Mouse (Mus musculus) embryo, embryonic 11.5 days (tissue): Measurements from ENCODE around the gene Gmnn.
"Not testable (repeated sequence)": the region's sequence is repeated elsewhere in the genome, so short reads cannot be mapped to it uniquely, and the experiment has no call there.

ENCODE experiments used
- DNase-seq: peaks from one replicate; pipeline ENCODE4 v3.0.0-alpha.2; 2012; ENCODE audit warnings: low read depth, low spot score

Gene Gmnn

DNA sequence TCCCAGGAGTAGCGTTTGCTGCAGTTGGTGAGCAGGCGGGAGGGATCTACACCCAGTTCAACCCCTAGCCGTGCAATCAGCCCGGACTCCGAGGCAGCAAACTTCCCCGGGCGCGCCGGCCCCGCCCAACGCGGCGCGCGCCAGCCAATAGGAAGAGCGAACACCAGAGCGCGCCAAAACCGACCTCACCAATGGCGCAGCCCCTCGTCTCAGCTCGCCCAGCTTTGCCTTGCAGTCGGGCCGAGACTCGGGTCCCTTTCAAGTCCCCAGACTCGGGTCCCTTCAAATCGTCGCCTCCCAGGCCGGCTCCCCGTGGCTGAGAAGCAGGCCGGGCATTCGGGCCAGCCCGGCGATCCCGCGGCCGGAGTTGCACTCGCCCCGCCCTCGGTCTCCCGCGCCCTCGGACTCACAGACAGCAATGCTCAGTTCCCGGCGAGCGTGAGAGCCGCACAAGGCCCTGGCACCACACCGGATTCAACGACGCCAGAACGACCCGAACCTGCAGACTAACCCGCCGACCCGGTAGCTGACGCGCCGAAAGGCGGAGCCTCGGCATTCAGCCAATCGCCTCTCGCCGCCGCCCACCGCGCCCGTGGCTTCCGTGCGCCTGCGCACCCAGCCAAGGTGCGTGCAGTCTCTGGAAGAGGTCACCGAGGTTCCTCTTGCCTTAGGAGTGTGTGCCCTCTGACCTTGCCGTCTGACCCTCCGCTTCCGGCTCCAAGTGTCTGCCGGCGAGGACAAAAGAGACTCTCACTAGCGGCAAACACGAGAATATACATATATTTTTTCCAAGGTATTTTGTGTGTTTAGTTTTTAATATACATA is at the start of gene Gmnn:
TSS of gene Gmnn (minus strand) at position 521 of the 825 bp plus-strand sequence.
- DNase-seq = peak; percentile 82

DNA sequence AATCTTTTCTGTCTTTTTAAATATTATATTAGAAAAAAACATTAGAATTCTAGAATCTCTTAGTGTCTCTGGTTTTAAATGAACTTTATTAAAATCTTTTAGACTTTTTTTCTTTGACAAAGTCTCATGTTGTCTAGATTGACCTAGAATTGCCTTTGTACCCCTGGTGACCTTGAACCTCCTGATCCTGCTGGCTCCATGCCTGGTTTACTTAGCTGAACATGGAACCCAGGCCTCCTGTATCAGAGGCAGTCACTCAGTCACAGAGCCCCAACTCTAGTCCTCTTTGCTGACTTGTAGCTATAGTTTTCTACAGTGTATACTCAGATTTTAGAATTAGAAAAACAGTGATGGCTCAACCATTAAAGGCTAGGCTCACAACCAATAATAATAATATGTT is 44.4 kb upstream of the Gmnn start:
- DNase-seq = no peak

DNA sequence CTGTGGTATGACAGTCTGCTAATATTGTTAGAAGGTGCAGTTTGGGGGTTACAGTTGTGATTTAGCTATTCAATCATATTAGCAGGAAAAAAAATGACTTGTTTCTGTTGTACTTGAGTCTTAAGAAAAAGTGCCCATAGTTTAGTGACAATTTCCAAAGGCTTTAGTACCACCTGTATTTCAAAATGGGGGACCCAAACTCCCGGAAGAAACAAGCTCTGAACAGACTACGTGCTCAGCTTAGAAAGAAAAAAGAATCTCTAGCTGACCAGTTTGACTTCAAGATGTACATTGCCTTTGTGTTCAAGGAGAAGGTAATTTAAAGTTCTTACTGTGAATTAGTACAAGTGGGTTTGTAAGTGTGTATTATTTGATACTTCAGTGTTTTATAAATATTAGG is 41.5 kb upstream of the Gmnn start:
- DNase-seq = no peak

DNA sequence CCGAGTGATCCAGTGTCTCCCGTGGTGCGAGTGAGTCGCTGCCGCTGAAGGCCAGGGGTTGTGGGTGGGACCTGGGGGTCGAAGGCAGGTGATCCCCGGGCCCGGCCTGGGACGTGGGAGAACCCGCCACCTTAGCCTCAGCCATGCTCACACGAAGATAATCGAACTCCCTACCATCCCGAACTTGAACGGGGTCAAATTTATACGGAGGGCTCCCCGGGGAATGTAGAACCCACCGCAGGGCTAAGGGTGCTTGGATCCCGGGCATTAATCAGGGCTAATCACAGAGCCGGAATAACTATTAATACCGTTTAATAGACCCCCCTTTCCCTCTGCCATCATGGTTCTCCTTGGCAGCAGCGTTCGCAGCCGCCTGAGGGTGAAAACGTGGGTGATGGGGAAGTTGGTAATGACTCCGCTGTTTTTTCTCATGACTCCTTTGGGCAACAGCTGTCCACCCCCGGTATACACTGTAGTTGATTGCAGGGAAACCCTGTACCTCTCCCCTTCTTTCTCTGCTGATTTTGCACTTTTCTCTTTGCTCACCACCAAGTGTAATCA is 40.5 kb upstream of the Gmnn start:
- no peak for DNase-seq

DNA sequence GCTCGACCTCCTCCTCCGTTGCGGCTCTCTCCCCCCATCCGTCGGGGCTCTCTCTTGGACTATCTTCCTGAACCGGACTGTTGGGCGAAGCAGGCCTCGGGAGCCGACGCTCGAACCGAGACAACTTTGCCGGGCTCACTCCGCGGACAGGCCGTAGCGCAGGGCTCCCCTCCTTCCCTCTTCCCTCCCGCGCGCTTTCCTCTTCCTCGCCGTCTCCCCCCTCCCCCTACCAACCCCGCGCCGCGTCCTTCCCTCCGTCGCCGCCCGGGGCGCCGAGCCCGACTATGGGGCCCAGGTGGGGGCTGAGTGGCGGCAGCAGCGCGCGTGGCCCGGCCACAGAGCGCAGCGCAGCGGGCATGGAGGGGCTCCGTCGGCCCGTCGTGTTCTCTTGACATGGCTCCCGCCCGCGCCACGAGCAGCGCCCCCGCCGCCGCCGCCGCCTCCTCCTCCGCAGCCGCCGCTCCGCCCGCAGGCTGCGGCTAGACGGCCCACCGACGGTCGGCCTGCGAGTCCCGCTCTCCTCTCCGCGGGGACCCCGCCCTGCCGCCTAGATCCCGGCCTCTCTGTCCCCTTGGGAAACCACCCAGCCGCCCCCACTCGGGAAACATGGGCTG is 39.7 kb upstream of the Gmnn start, which contains the start of gene BC005537:
TSS of gene BC005537 (plus strand) at position 350 of the 614 bp plus-strand sequence.
- no peak for DNase-seq

DNA sequence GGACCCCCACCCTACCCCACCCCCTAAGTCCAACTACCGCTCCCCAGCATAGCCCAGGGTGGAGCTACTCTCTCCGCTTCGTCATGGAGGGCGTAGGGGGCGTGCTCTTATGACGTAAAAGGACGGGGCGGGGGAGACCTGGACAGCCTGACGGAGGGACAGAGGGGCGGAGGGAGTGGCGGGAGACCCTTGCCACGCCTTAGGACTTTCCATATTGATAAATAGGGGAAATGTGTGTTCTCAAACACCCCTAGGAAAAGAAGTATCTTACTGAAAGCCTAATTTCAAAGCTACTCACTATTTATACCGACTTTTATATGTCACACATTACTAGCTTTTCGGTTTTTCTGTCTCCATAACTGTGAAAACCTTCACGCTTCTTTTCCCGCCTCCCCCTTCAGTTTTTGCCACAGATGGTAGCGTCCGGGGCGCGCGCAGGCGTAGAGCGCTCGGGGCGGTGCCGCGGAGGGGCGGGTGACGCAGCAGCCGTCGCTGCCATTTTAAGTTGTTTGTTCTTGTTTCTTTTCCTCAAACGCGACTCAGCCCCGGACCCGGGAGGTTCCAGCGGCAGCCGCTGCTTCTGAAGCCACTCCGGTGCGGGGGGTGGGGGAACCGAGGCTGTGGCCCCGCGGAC is 39.1 kb upstream of the Gmnn start:
- peak; percentile 94 for DNase-seq

DNA sequence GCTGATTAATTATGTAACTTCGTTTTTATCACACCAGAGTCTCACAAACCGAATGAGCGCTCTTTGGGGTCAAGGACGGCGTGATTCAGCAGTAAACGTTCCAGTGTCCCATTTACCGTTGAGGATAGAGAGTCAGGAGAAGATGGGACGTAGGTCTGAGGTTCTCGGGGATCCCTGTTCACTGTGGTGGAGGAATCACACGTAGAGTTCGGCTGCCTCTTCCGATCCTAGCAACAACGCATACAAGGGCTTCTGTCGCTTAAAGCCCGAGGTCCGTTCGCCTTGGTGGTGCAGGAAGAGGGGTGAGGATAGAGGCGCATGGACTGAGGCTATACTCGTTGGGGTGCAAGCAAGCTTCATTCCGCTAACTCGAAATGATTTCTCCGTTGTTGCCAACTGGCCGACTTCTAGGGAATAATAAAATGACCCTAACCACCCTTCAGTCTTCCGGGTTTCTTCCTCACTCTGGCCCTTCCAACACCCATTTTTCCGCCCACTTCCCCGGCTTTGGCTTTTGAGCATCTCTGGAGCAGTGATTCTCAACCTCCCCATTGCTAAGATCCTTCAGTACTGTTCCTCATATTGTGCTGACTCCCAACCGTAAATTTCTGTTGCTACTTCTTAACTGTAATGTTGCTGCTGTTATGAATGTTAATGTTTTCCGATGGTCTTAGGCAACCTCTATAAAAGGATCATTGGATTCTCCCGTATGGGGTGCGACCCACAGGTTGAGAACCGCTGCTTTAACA is 38.4 kb upstream of the Gmnn start:
- DNase-seq = no peak

DNA sequence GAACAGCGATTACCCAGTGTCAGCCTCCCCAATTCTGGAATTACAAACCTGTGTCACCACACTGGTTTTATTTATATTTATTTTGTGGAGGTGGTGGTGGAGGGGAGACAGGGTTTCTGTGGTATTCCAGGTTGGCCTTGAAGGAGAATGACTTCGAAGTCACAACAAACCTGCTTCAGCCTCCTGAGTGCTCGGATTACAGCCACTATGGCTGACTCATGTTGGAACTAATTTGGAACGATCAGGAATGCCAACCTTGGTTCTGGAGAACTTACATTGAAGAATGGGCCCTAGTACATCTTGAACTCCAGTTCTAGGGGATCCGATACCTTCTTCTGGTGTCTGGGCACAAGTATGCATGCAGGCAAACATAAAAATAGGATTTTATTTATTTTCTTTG is 37.7 kb upstream of the Gmnn start:
- DNase-seq = no peak

DNA sequence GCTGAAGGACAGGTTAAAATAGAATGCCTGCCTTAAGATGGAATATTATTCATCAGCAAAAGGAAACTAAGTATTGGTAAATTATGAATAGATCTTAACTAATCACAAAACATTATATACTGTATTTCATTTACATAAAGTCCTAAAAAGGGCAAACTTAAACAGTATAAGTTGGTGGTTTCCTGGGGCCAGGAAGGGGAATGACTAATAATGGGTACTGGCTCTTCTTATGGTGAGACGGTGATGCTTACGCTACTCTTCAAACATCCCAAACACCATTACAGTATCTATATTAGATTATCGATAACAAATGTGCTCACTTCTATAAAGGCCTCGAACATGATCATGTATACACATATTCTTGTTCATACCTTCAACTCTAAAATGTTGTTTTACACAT is 37.0 kb upstream of the Gmnn start:
- no peak for DNase-seq

DNA sequence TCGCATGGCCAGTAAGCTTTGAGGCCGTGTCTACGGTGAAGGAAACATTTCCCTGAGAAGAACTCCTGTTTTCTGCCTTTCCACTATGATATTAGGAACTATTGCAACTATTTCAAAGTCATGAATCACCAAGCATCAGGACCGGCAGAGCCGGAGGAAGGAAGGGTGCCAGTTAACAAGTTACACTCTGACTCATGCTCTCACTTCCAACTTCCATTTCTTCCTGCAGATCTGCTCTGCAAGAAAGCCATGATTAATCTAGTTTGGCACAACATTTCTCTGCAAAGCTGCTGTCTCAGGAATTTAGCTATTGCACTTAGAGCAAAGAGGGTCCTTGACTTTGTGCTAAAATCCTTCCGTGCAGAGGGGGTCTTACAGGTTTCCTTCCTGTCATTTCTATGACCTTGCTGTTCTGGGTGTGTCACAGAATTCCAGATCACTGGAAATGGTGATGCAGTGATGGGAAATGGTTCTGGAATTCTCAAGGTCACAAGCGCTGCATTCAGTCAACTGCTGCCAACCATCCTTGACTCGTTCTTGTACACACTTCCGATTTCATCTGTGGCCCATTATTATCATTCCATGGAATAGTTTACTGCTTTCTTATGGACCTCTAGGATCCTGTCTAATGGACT is 30.8 kb upstream of the Gmnn start:
- DNase-seq = no peak

DNA sequence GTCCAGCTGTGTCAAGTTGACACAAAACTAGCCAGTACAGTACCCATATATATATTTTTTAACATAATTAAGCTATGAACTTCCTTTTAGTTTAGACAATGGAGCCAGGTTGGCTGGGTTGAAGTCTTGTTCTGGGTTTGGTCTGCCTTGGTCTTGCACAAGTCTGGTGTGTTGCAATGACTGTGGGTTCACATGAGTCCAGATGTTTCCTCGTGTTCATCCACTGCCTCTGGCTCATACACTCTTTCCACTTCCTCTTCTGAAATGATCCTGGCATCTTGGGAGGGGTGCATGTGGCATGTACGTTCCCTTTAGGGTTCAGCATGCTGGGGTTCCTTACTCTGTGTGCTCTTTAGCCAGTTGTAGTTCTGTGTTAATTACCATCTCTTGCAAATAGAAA is 29.6 kb upstream of the Gmnn start:
- no peak for DNase-seq

DNA sequence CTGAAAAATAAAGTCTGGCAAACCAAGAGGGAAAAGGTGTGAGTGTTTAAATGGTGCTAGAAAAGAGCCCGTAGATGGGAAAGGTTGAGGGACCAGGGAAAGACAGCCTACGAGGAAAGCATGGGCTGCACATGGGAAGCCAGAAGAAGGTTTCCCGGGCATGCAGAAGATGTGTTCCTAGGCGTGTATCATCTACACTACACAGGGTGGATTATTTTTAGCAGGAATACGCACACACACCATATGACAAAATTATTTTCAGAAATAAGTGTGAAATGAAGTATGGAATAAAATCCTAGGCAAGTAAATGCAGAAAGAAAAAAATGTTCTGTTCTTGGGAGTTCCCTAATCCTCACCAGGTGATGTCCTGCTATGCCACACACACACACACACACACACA is 25.8 kb upstream of the Gmnn start:
- no peak for DNase-seq

DNA sequence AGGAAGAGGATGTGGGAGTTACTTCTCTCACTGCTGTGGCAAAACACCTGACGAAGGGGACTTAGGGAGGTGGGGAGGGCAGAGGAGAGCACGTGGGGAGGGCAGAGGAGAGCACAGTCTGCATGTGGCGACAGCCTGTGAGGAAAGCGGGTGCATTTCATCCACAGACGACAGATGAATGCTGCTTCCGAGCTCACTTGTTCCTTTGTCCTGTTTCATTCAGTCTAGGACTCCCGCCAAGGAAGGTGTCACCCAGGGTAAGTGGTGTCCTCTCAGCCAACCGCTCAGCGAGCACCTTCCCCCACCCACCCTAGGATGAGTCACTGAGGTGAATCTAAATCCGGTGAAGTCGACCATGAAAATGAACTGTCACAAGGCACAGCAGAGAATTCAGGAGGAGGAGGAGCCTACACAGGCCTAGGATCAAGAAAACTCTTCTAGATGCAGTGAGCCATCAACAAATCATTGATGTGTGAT is 24.3 kb upstream of the Gmnn start:
- no peak for DNase-seq

DNA sequence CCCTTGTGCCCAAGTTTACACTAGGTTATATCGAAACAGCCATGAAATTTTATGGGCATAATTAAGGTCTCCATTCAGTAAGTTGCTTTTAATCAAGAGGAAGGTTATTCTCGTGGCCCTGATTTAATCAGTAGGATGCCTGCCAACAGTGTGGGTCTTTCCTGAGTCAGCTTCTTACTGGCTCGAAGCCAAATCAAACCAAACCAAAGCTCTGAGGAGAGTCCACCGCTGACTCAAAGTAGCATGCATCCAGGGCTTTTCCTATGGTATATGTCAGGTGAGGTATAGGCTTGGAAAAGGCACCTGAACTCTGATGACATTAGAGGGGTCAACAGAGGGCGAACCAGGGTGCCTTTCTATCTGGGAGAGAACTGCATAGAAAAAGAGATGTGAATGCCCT is 20.2 kb upstream of the Gmnn start:
- no peak for DNase-seq

DNA sequence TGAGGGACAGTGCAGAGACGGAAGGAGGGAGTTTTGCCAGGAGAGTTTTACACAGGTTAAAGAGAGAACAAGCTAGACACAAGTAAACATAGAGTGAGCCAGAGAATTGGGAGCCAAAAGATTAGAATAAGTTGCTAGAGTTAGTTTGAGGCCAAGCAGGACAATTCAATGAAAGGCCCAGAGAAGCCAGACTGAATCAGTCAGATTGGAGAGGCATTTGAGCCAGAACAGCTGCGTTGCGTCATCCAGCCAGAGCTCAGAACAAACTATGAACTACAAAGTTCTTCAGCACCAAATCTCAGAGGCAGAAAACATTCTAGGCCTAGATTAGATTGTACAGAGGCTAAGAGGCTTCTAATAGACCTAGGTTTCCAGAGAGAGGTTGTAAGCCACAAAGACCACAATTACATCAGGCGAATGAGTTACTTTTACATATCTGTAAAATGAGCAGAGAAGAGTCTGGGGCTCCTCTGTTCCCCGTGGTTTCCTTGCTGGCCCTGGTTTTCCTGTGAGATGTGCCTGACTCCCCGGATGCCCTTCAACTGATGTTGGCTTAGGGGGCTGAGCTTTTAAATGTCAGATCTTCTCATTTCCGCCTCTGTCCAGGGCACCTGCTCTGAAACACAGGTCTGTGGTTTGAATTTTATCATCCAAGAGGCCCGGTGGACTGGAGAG is 17.1 kb upstream of the Gmnn start:
- DNase-seq = no peak

DNA sequence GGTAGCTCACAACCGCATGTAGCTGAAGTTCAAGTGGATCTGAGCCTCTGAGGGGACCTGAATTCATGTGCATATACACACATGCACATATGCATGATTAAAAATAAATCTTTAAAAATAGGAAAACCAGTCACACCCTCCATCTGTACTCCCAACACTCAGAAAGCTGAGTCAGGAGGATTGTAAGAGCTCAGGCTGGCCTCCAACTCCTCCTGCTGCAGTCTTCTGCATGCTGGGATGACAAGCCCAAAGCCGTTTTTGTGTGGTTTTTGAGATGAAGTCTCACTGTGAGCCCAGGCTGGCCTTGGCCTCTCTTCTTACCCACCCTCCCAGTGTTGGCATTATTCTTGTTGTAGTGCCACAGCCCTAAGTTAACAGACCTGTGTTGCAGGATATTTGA is 16.3 kb upstream of the Gmnn start:
- DNase-seq = no peak

DNA sequence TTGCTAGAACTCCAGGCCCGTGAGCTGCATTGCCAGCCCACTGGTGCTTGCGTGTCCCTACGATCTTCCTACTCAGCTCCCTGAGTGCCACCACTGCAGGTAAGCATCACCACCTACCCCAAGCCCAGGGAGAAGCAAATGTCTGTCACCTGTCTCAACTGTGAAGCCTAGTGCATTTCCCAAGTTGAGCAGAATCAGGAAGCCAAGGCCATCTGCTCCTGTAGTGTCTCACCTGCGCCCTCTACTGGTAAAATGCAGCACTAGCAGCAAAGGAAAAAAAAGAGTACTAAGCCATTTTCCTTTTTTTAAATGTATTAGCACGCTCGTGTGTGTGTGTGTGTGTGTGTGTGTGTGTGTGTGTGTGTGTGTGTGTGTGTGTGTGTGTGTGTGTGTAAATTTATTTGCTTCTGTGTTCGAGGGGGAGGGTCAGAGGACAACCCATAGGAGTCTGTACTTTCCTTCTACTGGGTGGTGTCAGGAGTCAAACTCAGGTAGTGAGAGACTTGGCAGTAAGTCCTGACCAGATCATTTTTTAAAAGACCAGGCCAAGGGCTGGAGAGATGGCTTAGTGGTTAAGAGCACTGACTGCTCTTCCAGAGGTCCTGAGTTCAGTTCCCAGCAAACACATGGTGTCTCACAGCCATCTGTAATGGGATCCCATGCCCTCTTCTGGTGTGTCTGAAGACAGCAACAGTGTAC is 14.6 kb upstream of the Gmnn start:
- peak; percentile 46 for DNase-seq

DNA sequence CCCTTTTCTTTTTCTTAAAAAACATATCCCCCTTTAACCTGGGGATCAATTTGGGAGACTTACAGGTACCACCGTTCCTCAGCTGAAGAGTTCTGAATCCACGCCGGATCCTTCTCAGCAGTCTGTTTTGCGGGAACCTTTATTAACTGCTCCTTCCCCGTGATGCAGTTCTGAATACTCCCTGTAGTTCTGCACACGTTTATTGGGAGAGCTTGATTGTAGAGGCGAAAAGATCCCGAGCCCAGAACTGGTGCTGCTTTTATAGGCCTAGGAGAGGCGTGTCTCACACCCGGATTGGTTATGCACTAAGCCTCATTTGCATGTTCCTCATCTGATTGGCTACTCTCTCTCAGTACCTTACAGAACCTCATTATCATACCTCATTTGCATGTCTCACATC is 9.8 kb upstream of the Gmnn start:
- not testable (repeated sequence) for DNase-seq

DNA sequence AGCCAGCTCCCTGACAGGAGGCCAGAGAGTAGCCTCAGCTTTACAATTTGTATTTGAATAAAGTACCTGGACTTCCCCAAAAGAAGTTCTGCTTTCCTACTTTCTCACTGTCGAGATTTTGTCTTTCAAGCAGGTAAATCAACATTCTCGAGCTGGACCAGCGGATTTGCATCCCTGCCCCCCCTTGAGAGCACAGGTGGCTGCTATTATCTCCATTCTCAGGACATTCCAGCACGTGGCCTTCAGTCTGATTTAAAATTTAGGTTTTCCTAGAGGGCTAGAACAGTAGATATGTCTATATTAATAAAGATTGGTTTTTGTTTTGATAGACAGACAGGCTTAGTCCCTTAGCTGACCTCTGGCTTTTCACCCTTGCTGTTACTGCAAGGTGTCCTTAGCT is 6.1 kb upstream of the Gmnn start:
- not testable (repeated sequence) for DNase-seq

DNA sequence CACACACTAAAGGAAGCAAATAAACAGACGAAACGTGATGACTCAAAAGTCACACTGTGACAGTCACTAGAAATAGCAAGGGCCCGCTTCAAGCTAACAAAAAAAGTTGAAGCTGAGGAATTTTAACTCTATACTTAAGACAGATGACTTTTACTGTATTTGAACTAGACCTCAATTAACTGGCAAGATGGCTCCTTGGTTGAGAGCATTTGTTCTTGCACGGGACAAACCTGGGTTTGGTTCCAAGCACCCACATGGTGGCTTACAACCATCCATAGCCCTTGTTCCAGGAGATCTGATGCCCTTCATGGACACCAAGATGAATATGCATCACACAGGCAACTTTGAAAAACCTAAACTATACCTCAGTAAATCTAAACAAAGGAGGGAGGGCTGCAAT is 531 bp upstream of the Gmnn start:
- DNase-seq = no peak
